Mouse (Mus musculus) CD4-positive, CD25-positive, alpha-beta regulatory T cell, adult 4 months (primary cell): ENCODE measurements around the gene Oasl2. TPM values are rescaled to one million over a fixed set of nuclear protein-coding genes. Genes with fewer than 3 reads are reported as not detected.
A peak's percentile ranks its signal among the peaks of the same experiment; 100 is the strongest.
"Not testable (repeated sequence)": the region's sequence is repeated elsewhere in the genome, so short reads cannot be mapped to it uniquely, and the experiment has no call there.

Experiments used
- ATAC-seq: one replicate; pipeline ENCODE4 v1.8.0; 2017
- polyA plus RNA-seq, 2 experiments: library from polyadenylated mRNA; unstranded; fragments of 100-300 nt; shearing (Covaris generic); gene quantifications; one replicate each; pipeline ENCODE4 v1.2.1; 2017

The Oasl2 gene
- polyA plus RNA-seq, 2 experiments from 2014 or later = 19.0 to 21.2 TPM

GRCm38 (mm10) chr5:114916777-114917176 lies 20.0 kb downstream of the Oasl2 start:
- no peak for ATAC-seq

- ATAC-seq = not testable (repeated sequence)
Measured at GRCm38 (mm10) chr5:114917357-114917756, 20.6 kb downstream of the Oasl2 start.

- ATAC-seq = peak; percentile 91
Measured at GRCm38 (mm10) chr5:114921551-114922365, 25.0 kb downstream of the Oasl2 start.

GRCm38 (mm10) chr5:114922366-114922731 lies 25.6 kb downstream of the Oasl2 start:
- ATAC-seq = no peak

- ATAC-seq = peak; percentile 14
Measured at GRCm38 (mm10) chr5:114922998-114923473, 26.3 kb downstream of the Oasl2 start, which contains the start of gene Oasl1. Gene Oasl1 (plus strand): TSS chr5:114923240.

DNA sequence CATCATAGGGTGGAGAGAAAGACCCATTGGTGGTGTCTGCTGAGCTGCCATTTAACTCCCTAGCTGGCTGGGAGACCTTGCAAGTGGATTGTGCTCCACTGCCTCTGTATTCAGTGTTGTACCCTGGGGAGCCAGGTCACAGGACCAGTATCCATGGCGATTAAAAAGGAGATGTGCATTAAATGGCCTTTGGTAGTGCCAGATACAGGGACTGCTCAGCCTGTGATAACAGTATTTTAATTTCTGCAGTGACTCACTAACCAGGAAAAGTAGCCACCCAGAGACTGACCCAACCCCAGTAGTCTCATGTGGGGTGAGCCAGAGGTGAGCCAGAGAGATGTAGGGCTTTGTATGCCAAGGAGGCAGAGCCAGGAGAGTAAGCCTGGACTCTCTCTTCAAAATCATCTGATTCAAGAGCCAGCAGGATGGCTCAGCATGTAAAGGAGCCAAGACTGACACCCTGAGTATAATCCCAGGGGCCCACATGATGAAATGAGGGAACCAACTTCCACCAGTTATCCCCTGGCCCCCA lies 29.5 kb downstream of the Oasl2 start:
- no peak for ATAC-seq

GRCm38 (mm10) chr5:114926753-114927152 lies 30.0 kb downstream of the Oasl2 start:
- no peak for ATAC-seq

GRCm38 (mm10) chr5:114931626-114932025 lies 34.9 kb downstream of the Oasl2 start:
- no peak for ATAC-seq

GRCm38 (mm10) chr5:114933206-114933605 lies 36.5 kb downstream of the Oasl2 start:
- no peak for ATAC-seq

GRCm38 (mm10) chr5:114935838-114936237 lies 39.1 kb downstream of the Oasl2 start:
- ATAC-seq = no peak

- ATAC-seq = not testable (repeated sequence)
Measured at GRCm38 (mm10) chr5:114941138-114941537, 44.4 kb downstream of the Oasl2 start.

- ATAC-seq = peak; percentile 100
Measured at GRCm38 (mm10) chr5:114942074-114942765, 45.5 kb downstream of the Oasl2 start, which contains the start of gene 2210016L21Rik. Gene 2210016L21Rik (plus strand): TSS chr5:114942158.

GRCm38 (mm10) chr5:114942766-114943130 lies 46.0 kb downstream of the Oasl2 start:
- no peak for ATAC-seq

GRCm38 (mm10) chr5:114945072-114945471 lies 48.3 kb downstream of the Oasl2 start:
- ATAC-seq = no peak

DNA sequence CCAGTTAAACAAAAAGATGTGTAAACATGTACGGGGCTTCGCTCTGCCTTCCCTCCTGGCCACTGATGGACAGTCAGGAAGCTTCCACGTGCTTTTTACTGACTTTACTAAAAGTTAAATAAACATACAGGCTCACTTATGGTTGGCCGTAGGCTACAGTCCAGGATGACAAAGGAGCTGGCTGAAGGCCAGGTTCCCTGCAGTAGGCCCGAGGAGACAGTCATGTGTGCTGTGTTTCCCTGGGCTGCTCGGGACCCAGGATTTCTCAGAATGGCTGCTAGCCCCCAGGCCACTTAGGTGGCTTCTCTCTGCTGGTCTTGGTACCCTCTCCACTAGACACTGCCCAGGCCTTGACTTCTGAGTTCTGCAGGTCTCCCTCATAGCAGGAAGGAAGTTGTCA lies 52.2 kb downstream of the Oasl2 start:
- no peak for ATAC-seq

DNA sequence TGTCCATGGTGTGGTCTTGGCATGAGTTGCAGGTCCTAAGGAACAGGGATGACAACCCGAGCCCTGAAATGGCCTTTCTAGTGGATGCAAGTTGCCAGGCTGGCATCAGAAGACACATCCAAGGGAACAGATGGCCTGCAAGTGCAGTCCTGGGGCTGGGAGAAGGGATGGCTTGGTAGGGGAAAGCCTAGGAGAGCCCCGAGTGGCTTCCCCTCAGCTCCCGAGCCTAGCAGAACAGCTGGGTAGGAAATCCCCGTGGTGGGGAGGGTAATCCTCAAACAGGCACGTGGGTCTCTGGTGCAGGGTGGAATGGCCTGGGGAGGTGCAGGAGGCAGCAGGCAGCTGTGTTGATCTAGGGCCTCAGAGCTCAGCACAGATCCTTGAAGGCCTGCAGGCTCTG lies 52.6 kb downstream of the Oasl2 start:
- ATAC-seq = no peak

GRCm38 (mm10) chr5:114949812-114950211 lies 53.1 kb downstream of the Oasl2 start:
- no peak for ATAC-seq

DNA sequence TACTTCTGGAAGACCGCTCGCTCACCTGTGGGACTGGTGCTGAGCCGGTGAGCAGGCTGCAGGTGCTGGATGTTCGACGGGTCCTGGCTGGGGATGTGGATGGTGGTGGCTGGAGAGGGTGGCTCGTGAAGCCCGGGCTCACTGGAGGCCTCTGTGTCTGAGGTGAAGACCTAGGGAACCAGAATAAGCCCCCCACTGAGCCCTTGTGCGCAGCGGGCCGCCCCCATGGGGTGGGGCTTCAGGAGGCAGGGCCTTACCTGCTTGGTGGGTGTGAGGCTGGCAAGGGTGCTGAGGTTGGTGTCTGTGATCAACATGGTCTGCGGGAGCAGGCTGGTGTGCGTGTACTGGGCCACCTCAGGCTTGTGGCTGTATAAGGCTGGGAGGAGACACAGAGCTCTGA lies 53.9 kb downstream of the Oasl2 start:
- ATAC-seq = no peak

GRCm38 (mm10) chr5:114951279-114951880 lies 54.6 kb downstream of the Oasl2 start:
- ATAC-seq = no peak

- ATAC-seq = no peak
Measured at GRCm38 (mm10) chr5:114953326-114953725, 56.6 kb downstream of the Oasl2 start.

DNA sequence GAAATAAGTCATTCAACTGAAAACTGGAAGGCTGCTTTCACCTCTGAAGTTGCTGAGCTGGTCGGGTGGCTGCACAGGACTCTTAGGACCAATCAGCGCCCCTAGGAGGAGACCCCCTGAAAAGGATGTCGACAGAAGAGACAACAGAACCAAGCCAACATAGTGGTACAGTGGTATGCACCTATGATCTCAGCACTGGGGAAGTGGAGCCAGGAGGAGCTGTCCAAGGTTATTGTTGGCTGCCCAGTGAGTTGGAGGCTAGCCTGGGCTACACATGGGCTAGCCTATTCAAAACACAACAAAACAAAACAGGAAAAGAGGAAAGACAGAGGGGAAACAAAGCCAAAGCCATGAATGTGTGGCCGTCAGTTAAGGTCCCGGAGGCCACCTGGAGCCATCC lies 61.3 kb downstream of the Oasl2 start:
- no peak for ATAC-seq
